Mouse (Mus musculus) hindbrain, embryonic 13.5 days (tissue): ENCODE results near the gene Cyp2c23. TPM values are rescaled to one million over a fixed set of nuclear protein-coding genes. Genes with fewer than 3 reads are reported as not detected.

Experiments used
- ATAC-seq: fragments of 200-750 bp; cut with Nextera tagmentation; 2 replicates; pipeline ENCODE4 v1.8.0; 2017; ENCODE audit warnings: moderate TSS enrichment; ENCODE audit not compliant: low FRiP score
- H3K27ac ChIP-seq: fragments of 300-500 bp; sonication (generic); 2 replicates; pipeline ENCODE4 v1.5.1; 2015; ENCODE audit warnings: inconsistent platforms, mild to moderate bottlenecking, moderate library complexity
- H3K27me3 ChIP-seq: fragments of 300-500 bp; sonication (generic); 2 replicates; pipeline ENCODE4 v1.6.1; 2015; ENCODE audit warnings: mild to moderate bottlenecking, inconsistent platforms
- H3K36me3 ChIP-seq: fragments of 300-500 bp; sonication (generic); 2 replicates; pipeline ENCODE4 v1.6.1; 2015; ENCODE audit warnings: mild to moderate bottlenecking, inconsistent platforms
- H3K4me1 ChIP-seq: fragments of 300-500 bp; sonication (generic); replicated peaks from 2 replicates; pipeline ENCODE4 v1.6.1; 2015; ENCODE audit warnings: inconsistent platforms
- H3K4me2 ChIP-seq: fragments of 300-500 bp; sonication (generic); 2 replicates; pipeline ENCODE4 v1.6.1; 2015; ENCODE audit warnings: inconsistent platforms, mild to moderate bottlenecking, moderate library complexity
- H3K4me3 ChIP-seq: fragments of 300-500 bp; sonication (generic); 2 replicates; pipeline ENCODE4 v1.5.1; 2015; ENCODE audit warnings: mild to moderate bottlenecking, inconsistent platforms
- H3K9ac ChIP-seq: fragments of 300-500 bp; sonication (generic); 2 replicates; pipeline ENCODE4 v1.6.1; 2015; ENCODE audit warnings: mild to moderate bottlenecking, inconsistent platforms
- H3K9me3 ChIP-seq: fragments of 300-500 bp; sonication (generic); 2 replicates; pipeline ENCODE4 v1.6.1; 2016; ENCODE audit warnings: inconsistent platforms
- WGBS: fragments of 180-500 bp; shearing (Covaris S2); methylation state at CpG from one replicate; pipeline ENCODE4 v1.1.7; 2015; 5-methylcytosine and 5-hydroxymethylcytosine counted together
- polyA plus RNA-seq: library from polyadenylated mRNA; unstranded; fragments of >200 nt; fragmentation: Nextera tagmentation; extraction: Ambion mirVana; gene quantifications from 2 replicates; pipeline ENCODE4 v1.2.1, GENCODE M21; 2015

The Cyp2c23 gene
- polyA plus RNA-seq, 1 experiment from 2014 or later = not detected

- ATAC-seq = no peak
- H3K9ac ChIP-seq = no peak overlapping the region
- peaks cover 46% of the 10 kb centered on the region for H3K36me3 ChIP-seq
- no peaks in the 10 kb centered on the region for H3K27me3 ChIP-seq
- WGBS = 79% methylated on average over 4 of the region's 4 CpGs
- no peaks in the 10 kb centered on the region for H3K9me3 ChIP-seq
- H3K4me3 ChIP-seq = no peak overlapping the region
- no peak overlapping the region for H3K4me2 ChIP-seq
- H3K4me1 ChIP-seq = no peaks in the 10 kb centered on the region
- H3K27ac ChIP-seq = no peak overlapping the region
Observed at GRCm38 (mm10) chr19:44055173-44055826, 26.3 kb upstream of the Cyp2c23 start.

GRCm38 (mm10) chr19:44050388-44050787 is 21.4 kb upstream of the Cyp2c23 start:
- no peak overlapping the region for H3K27ac ChIP-seq
- H3K4me2 ChIP-seq = no peak overlapping the region
- H3K9me3 ChIP-seq = no peaks in the 10 kb centered on the region
- H3K9ac ChIP-seq = no peak overlapping the region
- H3K36me3 ChIP-seq = peaks cover 34% of the 10 kb centered on the region
- 85% methylated on average over 4 of the region's 4 CpGs for WGBS
- H3K4me1 ChIP-seq = no peaks in the 10 kb centered on the region
- H3K4me3 ChIP-seq = no peak overlapping the region
- no peaks in the 10 kb centered on the region for H3K27me3 ChIP-seq
- no peak for ATAC-seq

- Histone ChIP-seq H3K9me3 (no peaks in the 10 kb centered on the region), H3K36me3 (peaks cover 32% of the 10 kb centered on the region), H3K27me3 (no peaks in the 10 kb centered on the region), H3K4me1 (no peaks in the 10 kb centered on the region), H3K27ac (no peak overlapping the region), H3K4me2 (no peak overlapping the region), H3K9ac (no peak overlapping the region), H3K4me3 (no peak overlapping the region)
- 53% methylated on average over 3 of the region's 3 CpGs for WGBS
- ATAC-seq = no peak
Observed at GRCm38 (mm10) chr19:44049282-44049681, 20.3 kb upstream of the Cyp2c23 start.

- H3K4me3 ChIP-seq = no peak overlapping the region
- no peak overlapping the region for H3K4me2 ChIP-seq
- peaks cover 5% of the 10 kb centered on the region; the same call in 1 of the 2 replicates for H3K4me1 ChIP-seq
- no peak overlapping the region for H3K27ac ChIP-seq
- 84% methylated on average over 3 of the region's 3 CpGs for WGBS
- no peaks in the 10 kb centered on the region for H3K27me3 ChIP-seq
- H3K36me3 ChIP-seq = peaks cover 18% of the 10 kb centered on the region
- no peak for ATAC-seq
- no peak overlapping the region for H3K9ac ChIP-seq
- no peaks in the 10 kb centered on the region for H3K9me3 ChIP-seq
Observed at GRCm38 (mm10) chr19:44045847-44046246, 16.8 kb upstream of the Cyp2c23 start.

GRCm38 (mm10) chr19:44042121-44042520 is 13.1 kb upstream of the Cyp2c23 start:
- Histone ChIP-seq H3K9me3 (no peaks in the 10 kb centered on the region), H3K36me3 (peaks cover 40% of the 10 kb centered on the region), H3K4me2 (no peak overlapping the region), H3K9ac (no peak overlapping the region), H3K27ac (no peak overlapping the region), H3K4me3 (no peak overlapping the region), H3K4me1 (peaks cover 5% of the 10 kb centered on the region; the same call in 1 of the 2 replicates), H3K27me3 (no peaks in the 10 kb centered on the region)
- ATAC-seq = no peak
- WGBS = 82% methylated on average over 5 of the region's 5 CpGs

- Histone ChIP-seq H3K36me3 (peaks cover 44% of the 10 kb centered on the region), H3K27ac (no peak overlapping the region), H3K9me3 (no peaks in the 10 kb centered on the region), H3K4me2 (no peak overlapping the region), H3K4me3 (no peak overlapping the region), H3K27me3 (no peaks in the 10 kb centered on the region), H3K4me1 (no peaks in the 10 kb centered on the region), H3K9ac (no peak overlapping the region)
- no peak for ATAC-seq
- 82% methylated on average over 5 of the region's 5 CpGs for WGBS
Observed at GRCm38 (mm10) chr19:44033396-44033795, 4.4 kb upstream of the Cyp2c23 start.

- no peaks in the 10 kb centered on the region for H3K4me1 ChIP-seq
- WGBS = 88% methylated on average over 11 of the region's 11 CpGs
- ATAC-seq = no peak
- no peak overlapping the region for H3K27ac ChIP-seq
- H3K27me3 ChIP-seq = no peaks in the 10 kb centered on the region
- H3K4me2 ChIP-seq = no peak overlapping the region
- H3K9me3 ChIP-seq = no peaks in the 10 kb centered on the region
- H3K4me3 ChIP-seq = no peak overlapping the region
- no peak overlapping the region for H3K9ac ChIP-seq
- peaks cover 35% of the 10 kb centered on the region for H3K36me3 ChIP-seq
Observed at GRCm38 (mm10) chr19:44032046-44032744, 3.2 kb upstream of the Cyp2c23 start.

GRCm38 (mm10) chr19:44030024-44030423 is 1.0 kb upstream of the Cyp2c23 start:
- no peaks in the 10 kb centered on the region for H3K27me3 ChIP-seq
- no peak overlapping the region for H3K9ac ChIP-seq
- no peak for ATAC-seq
- H3K4me3 ChIP-seq = no peak overlapping the region
- 93% methylated on average over 5 of the region's 5 CpGs for WGBS
- no peak overlapping the region for H3K4me2 ChIP-seq
- H3K27ac ChIP-seq = no peak overlapping the region
- H3K4me1 ChIP-seq = no peaks in the 10 kb centered on the region
- peaks cover 16% of the 10 kb centered on the region for H3K36me3 ChIP-seq
- no peaks in the 10 kb centered on the region for H3K9me3 ChIP-seq

- no peak for ATAC-seq
- no peaks in the 10 kb centered on the region for H3K4me1 ChIP-seq
- WGBS = 68% methylated on average over 8 of the region's 8 CpGs
- no peaks in the 10 kb centered on the region for H3K9me3 ChIP-seq
- H3K36me3 ChIP-seq = peaks cover 3% of the 10 kb centered on the region; the same call in 1 of the 2 replicates
- no peak overlapping the region for H3K27ac ChIP-seq
- H3K4me2 ChIP-seq = no peak overlapping the region
- no peak overlapping the region for H3K9ac ChIP-seq
- no peaks in the 10 kb centered on the region for H3K27me3 ChIP-seq
- H3K4me3 ChIP-seq = no peak overlapping the region
Observed at GRCm38 (mm10) chr19:44026956-44027530, 2.0 kb downstream of the Cyp2c23 start.

- 92% methylated on average over 13 of the region's 13 CpGs for WGBS
- Histone ChIP-seq H3K27ac (no peak overlapping the region), H3K4me3 (no peak overlapping the region), H3K27me3 (no peaks in the 10 kb centered on the region), H3K4me2 (no peak overlapping the region), H3K4me1 (no peaks in the 10 kb centered on the region), H3K9me3 (no peaks in the 10 kb centered on the region), H3K36me3 (no peaks in the 10 kb centered on the region), H3K9ac (no peak overlapping the region)
- no peak for ATAC-seq
Observed at GRCm38 (mm10) chr19:44024921-44025585, 4.0 kb downstream of the Cyp2c23 start.

GRCm38 (mm10) chr19:44023066-44023465 is 5.9 kb downstream of the Cyp2c23 start:
- H3K9me3 ChIP-seq = no peaks in the 10 kb centered on the region
- no peak overlapping the region for H3K4me2 ChIP-seq
- no peaks in the 10 kb centered on the region for H3K36me3 ChIP-seq
- H3K27me3 ChIP-seq = no peaks in the 10 kb centered on the region
- no peaks in the 10 kb centered on the region for H3K4me1 ChIP-seq
- H3K9ac ChIP-seq = no peak overlapping the region
- H3K27ac ChIP-seq = no peak overlapping the region
- 75% methylated on average over 5 of the region's 5 CpGs for WGBS
- no peak for ATAC-seq
- no peak overlapping the region for H3K4me3 ChIP-seq

- WGBS = 91% methylated on average over 4 of the region's 4 CpGs
- Histone ChIP-seq H3K4me2 (no peak overlapping the region), H3K9me3 (no peaks in the 10 kb centered on the region), H3K36me3 (no peaks in the 10 kb centered on the region), H3K9ac (no peak overlapping the region), H3K27me3 (no peaks in the 10 kb centered on the region), H3K27ac (no peak overlapping the region), H3K4me3 (no peak overlapping the region), H3K4me1 (no peaks in the 10 kb centered on the region)
- ATAC-seq = no peak
Observed at GRCm38 (mm10) chr19:44021502-44021901, 7.5 kb downstream of the Cyp2c23 start.
